Mouse (Mus musculus) CD8-positive naive resting alpha-beta T cell, adult 57 days (primary cell): ENCODE results near the gene Fbxw27. TPM values are rescaled to one million over a fixed set of nuclear protein-coding genes. Genes with fewer than 3 reads are reported as not detected.

Source experiments
- total RNA-seq: library from RNA; stranded (reverse); gene quantifications from one replicate; pipeline ENCODE4 v1.2.4, GENCODE M21; 2023

The Fbxw27 gene
- not detected for total RNA-seq

GRCm38 (mm10) chr9:109790570-109790969 is at the start of gene Fbxw27:
TSS of gene Fbxw27 (minus strand) at chr9:109790670.

GRCm38 (mm10) chr9:109832391-109833087 is 42.1 kb upstream of the Fbxw27 start, which contains the start of gene Nme6:
TSS of gene Nme6 (plus strand) at chr9:109832749.

GRCm38 (mm10) chr9:109811980-109812379 is 21.5 kb upstream of the Fbxw27 start, which contains the start of gene Spink8:
TSS of gene Spink8 (plus strand) at chr9:109812280.

GRCm38 (mm10) chr9:109745989-109746388 is 44.5 kb downstream of the Fbxw27 start, which contains the start of gene Fbxw26:
TSS of gene Fbxw26 (minus strand) at chr9:109746089.

Other genes with a start within 250 kb of the Fbxw27 start
- not detected for gene Fbxw15, start 222.4 kb downstream of the Fbxw27 start, total RNA-seq
- gene Fbxw24, start 164.6 kb downstream of the Fbxw27 start, total RNA-seq, result not detected
- not detected for gene Fbxw25, start 126.0 kb downstream of the Fbxw27 start, total RNA-seq
- not detected for gene Fbxw18, start 88.0 kb downstream of the Fbxw27 start, total RNA-seq
- not detected for gene Fbxw26, start 44.6 kb downstream of the Fbxw27 start, total RNA-seq
- gene Spink8, start 21.6 kb upstream of the Fbxw27 start, total RNA-seq, result not detected
- 5.2 TPM for gene Nme6, start 42.1 kb upstream of the Fbxw27 start, total RNA-seq
- 1.2 TPM for gene Camp, start 58.9 kb upstream of the Fbxw27 start, total RNA-seq
- 10.3 TPM for gene Cdc25a, start 84.9 kb upstream of the Fbxw27 start, total RNA-seq
- 103 TPM for gene Map4, start 140.8 kb upstream of the Fbxw27 start, total RNA-seq